ENCODE assay signal across 7 mouse cellular contexts in the genomic region with DNA sequence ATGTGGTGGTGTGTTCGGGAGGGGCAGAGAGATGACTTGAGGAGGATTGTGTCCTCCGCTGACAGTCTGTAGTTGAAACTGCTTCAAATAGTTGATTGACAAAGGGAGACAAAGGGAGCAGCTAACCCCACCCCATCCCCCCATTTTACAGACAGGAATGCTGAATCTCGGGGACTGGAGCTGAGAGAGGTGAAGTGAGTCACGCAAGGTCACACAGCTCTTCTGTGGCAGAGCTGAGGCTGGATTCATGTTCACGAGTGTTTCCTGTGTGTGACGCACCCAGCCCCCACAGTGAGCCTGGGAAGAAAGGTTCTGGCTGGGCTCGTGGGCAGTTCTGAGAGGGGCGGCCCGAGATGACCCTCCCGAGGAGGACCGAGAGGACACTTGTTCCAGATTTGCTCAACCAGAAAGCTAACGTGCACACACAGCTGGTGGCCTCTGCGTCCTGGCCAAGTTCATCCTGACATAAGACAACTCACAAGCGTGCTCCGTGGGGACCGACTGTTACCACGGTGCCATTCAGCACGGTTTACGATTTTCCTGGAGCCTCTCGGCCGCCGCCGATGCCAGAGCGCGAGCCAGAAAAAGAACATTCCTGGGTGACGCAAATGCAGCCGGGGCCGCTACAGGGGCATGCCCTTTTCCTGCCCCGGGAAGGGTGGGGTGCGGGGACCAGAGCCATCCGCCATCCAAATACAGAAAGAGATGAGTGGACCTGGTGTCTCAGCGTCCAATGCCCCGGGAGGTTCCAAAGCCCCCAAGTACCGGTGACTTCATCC.
DNase-seq lines count a peak whose midpoint lies in the region; ATAC-seq and TF ChIP-seq lines count a peak whose summit lies in the region.

No protein-coding gene starts in this region.

- peaks cover 13% of the 10 kb centered on the region for H3K4me1 ChIP-seq in intestine, embryonic 14.5 days (replicated peaks; ENCODE audit: control insufficient read depth, insufficient read depth, low read length)
- no peaks in the 10 kb centered on the region for H3K4me1 ChIP-seq in liver, embryonic 14.5 days (replicated peaks; ENCODE audit: control insufficient read depth in 2 of 2, insufficient read depth in 2 of 2, low read length in 1 of 2)
- peaks cover 6% of the 10 kb centered on the region; the same call in 1 of the 2 replicates for H3K4me1 ChIP-seq in neural tube, embryonic 14.5 days (ENCODE audit: control insufficient read depth, insufficient read depth, low read length)

- peaks cover 16% of the 10 kb centered on the region for H3K27me3 ChIP-seq in intestine, embryonic 14.5 days (replicated peaks; ENCODE audit: control insufficient read depth, insufficient read depth, low read length)
- peaks cover 7% of the 10 kb centered on the region for H3K27me3 ChIP-seq in liver, embryonic 14.5 days (ENCODE audit: control insufficient read depth, insufficient read depth, low read length)
- peaks cover 14% of the 10 kb centered on the region for H3K27me3 ChIP-seq in neural tube, embryonic 14.5 days (ENCODE audit: control insufficient read depth, insufficient read depth, low read length)

- H3K9me3 ChIP-seq in intestine, embryonic 14.5 days (ENCODE audit: control insufficient read depth, low read length) = no peaks in the 10 kb centered on the region
- no peaks in the 10 kb centered on the region for H3K9me3 ChIP-seq in liver, embryonic 14.5 days (ENCODE audit: control insufficient read depth, low read length)
- no peaks in the 10 kb centered on the region for H3K9me3 ChIP-seq in neural tube, embryonic 14.5 days (ENCODE audit: control insufficient read depth, low read length)

- peak; percentile 84 for DNase-seq in NIH3T3 (ENCODE audit: low read depth)
- DNase-seq in brain, adult 2 months (ENCODE audit: low read depth, low spot score) = peak; percentile 11
- peak; percentile 75 for DNase-seq in gastrocnemius, postnatal 25 days
- DNase-seq in intestine, embryonic 14.5 days (ENCODE audit: low spot score) = peak; percentile 72
- DNase-seq in liver, embryonic 14.5 days (ENCODE audit: low read depth in 3 of 3, low spot score in 3 of 3) = no peak
- DNase-seq in testis, postnatal 14 days (ENCODE audit: low spot score) = no peak

- H3K4me3 ChIP-seq in intestine, embryonic 14.5 days (ENCODE audit: low read depth, low read length) = peak overlapping the region; percentile 34
- no peak overlapping the region for H3K4me3 ChIP-seq in liver, embryonic 14.5 days (ENCODE audit: insufficient read depth in 1 of 2, low read depth in 2 of 2, low read length in 2 of 2)
- peak overlapping the region; percentile 24 for H3K4me3 ChIP-seq in neural tube, embryonic 14.5 days (ENCODE audit: low read depth, low read length)

- peak overlapping the region; percentile 50 for H3K9ac ChIP-seq in intestine, embryonic 14.5 days (ENCODE audit: low read length)
- H3K9ac ChIP-seq in liver, embryonic 14.5 days (replicated peaks) = no peak overlapping the region
- peak overlapping the region; percentile 42 for H3K9ac ChIP-seq in neural tube, embryonic 14.5 days (replicated peaks; ENCODE audit: low read depth, low read length)

- 0 out of 2 replicates have a peak, but pooled peaks have one; percentile 25 for ATAC-seq in intestine, embryonic 14.5 days (replicated peaks; ENCODE audit: low FRiP score, low TSS enrichment, low read depth)
- ATAC-seq in liver, embryonic 14.5 days (ENCODE audit: insufficient read depth) = no peak
- peak; percentile 41; the same call in 1 of the 2 replicates for ATAC-seq in neural tube, embryonic 14.5 days (ENCODE audit: low read depth)

- TF ChIP-seq CTCF in liver, embryonic 14.5 days (IDR thresholded peaks at IDR 0.05; ENCODE audit: low read depth) = no peak

- H3K36me3 ChIP-seq in intestine, embryonic 14.5 days (ENCODE audit: control insufficient read depth, insufficient read depth, low read length) = no peaks in the 10 kb centered on the region
- H3K36me3 ChIP-seq in liver, embryonic 14.5 days (replicated peaks; ENCODE audit: control insufficient read depth, insufficient read depth, low read depth) = no peaks in the 10 kb centered on the region
- no peaks in the 10 kb centered on the region for H3K36me3 ChIP-seq in neural tube, embryonic 14.5 days (ENCODE audit: control insufficient read depth, insufficient read depth, low read length)

- H3K4me2 ChIP-seq in intestine, embryonic 14.5 days (ENCODE audit: low read length) = peak overlapping the region; percentile 68
- H3K4me2 ChIP-seq in liver, embryonic 14.5 days (ENCODE audit: low read depth) = 0 out of 2 replicates have a peak overlapping the region, but pooled peaks have one; percentile 4
- H3K4me2 ChIP-seq in neural tube, embryonic 14.5 days (ENCODE audit: low read depth, low read length) = peak overlapping the region; percentile 54

- H3K27ac ChIP-seq in intestine, embryonic 14.5 days (ENCODE audit: low read depth) = peak overlapping the region; percentile 43; the same call in 1 of the 2 replicates
- H3K27ac ChIP-seq in liver, embryonic 14.5 days = no peak overlapping the region
- H3K27ac ChIP-seq in neural tube, embryonic 14.5 days (ENCODE audit: low read depth, low read length) = no peak overlapping the region

- WGBS in intestine, embryonic 14.5 days = 14% methylated on average over 34 of the region's 34 CpGs
- 18% methylated on average over 34 of the region's 34 CpGs for WGBS in liver, embryonic 14.5 days (ENCODE audit: insufficient replicate concordance)
- 19% methylated on average over 34 of the region's 34 CpGs for WGBS in neural tube, embryonic 14.5 days

- TF ChIP-seq EP300 in liver, embryonic 14.5 days (IDR thresholded peaks at IDR 0.05; ENCODE audit: low read depth) = no peak

Comparison
In these comparisons a context has a peak if more than half of its experiments do, and no peak if none do; other contexts are left out.
1. DNase-seq: peak in NIH3T3 (single experiment), brain, adult 2 months (single experiment), gastrocnemius, postnatal 25 days (single experiment) and intestine, embryonic 14.5 days (single experiment); none in liver, embryonic 14.5 days (0 of 3) and testis, postnatal 14 days (single experiment).
2. H3K4me2 ChIP-seq: peak in every context shown above with its lines; median percentile 68 in intestine, embryonic 14.5 days; 54 in neural tube, embryonic 14.5 days; 4 in liver, embryonic 14.5 days.
3. H3K4me3 ChIP-seq: peak in intestine, embryonic 14.5 days (single experiment) and neural tube, embryonic 14.5 days (single experiment); none in liver, embryonic 14.5 days (0 of 2).